Mouse (Mus musculus) B cell, adult 2 months (primary cell): ENCODE measurements around the gene Rnf141.

Experiments used
- DNase-seq, 2 experiments: peaks; one replicate each; pipeline ENCODE4 v3.0.0; 2022

The Rnf141 gene

GRCm38 (mm10) chr7:110823995-110824953, 20.0 kb downstream of the Rnf141 start:
- DNase-seq: no peak

DNA sequence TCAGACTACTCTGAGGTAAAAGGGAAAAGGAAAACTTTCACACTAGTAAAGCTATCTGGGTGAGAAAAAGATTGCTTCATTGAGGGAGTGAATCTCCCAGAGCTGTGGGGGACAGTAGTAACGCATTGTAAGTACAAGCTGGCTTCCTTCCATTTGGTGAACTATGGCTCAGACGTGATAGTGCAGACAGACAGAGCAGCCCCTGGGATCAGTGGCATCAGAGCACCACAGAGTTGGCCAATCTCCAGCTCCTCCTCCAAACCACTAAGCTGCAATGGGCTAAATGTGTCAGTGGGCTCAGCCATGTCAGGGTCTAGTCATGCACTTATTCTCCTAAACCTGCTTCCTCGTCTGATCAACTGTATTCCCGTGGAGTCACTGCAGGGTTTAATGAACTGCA, 20.7 kb downstream of the Rnf141 start:
- no peak for DNase-seq

DNA sequence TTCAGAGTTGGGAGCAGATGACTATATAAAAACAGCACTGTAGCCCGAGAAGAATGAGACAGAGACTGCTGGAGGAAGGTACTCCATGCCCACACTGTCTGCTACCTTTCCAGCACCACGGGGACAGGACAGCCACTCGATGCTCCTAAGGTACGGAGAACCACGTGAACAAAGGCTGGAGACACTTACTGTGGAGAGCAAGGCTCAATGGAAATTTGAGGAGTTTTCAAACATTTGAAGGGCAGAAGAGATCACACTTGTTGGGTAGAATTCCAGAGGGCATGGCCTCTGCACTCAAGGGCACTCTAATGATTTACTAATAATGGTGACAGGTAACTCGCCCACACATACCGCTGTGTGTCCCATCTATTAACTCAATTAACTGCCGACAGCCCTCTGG, 21.2 kb downstream of the Rnf141 start:
- DNase-seq: no peak

GRCm38 (mm10) chr7:110822055-110822454, 22.2 kb downstream of the Rnf141 start:
- DNase-seq: no peak

- no peak for DNase-seq
These were observed 22.6 kb downstream of the Rnf141 start for GRCm38 (mm10) chr7:110821653-110822052.

- no peak for DNase-seq
These were observed 23.2 kb downstream of the Rnf141 start for GRCm38 (mm10) chr7:110821068-110821467.

- DNase-seq: no peak
These were observed 25.4 kb downstream of the Rnf141 start for GRCm38 (mm10) chr7:110818787-110819350.

- no peak for DNase-seq
These were observed 26.1 kb downstream of the Rnf141 start for GRCm38 (mm10) chr7:110818206-110818605.

DNA sequence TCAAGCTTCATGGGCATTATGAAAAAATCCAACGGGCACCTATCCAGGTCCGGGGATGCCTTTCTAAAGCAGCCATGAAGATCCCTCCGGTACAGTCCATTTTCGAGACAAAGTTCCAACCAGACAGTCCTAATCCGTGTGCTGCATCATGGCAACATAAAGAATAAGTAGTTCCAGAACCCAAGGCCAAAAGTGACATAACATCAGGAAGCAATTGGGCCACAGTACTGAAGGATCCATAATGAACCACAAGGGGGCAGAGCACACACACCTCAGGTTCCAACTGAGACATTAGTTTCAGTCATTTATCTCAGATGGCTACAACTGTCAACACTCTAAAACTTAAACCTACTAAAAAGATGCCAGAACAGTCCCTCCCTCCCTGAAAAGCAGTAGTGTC, 28.2 kb downstream of the Rnf141 start:
- peak; percentile 64 to 72 for DNase-seq

- DNase-seq: no peak
These were observed 30.3 kb downstream of the Rnf141 start for GRCm38 (mm10) chr7:110813983-110814382.

DNA sequence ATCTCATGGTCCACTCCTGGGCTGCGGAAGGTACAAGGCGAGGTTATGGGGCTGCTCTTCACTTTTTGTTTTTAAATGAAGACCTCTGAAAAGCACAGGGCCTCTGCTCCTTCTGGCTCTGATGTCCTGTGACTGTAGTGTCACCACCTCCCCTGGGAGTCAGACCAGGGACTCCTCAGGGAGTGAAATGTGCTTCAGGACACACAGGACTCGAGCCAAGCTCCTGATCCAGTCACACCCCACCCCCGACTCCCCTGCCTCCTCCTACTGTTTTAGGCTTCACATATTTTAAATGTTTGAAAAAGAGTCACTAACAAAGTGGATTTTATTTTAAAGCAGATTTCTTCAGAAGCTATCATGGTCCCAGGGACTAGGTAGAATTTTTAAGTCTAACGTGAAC, 32.7 kb downstream of the Rnf141 start:
- DNase-seq: no peak

DNA sequence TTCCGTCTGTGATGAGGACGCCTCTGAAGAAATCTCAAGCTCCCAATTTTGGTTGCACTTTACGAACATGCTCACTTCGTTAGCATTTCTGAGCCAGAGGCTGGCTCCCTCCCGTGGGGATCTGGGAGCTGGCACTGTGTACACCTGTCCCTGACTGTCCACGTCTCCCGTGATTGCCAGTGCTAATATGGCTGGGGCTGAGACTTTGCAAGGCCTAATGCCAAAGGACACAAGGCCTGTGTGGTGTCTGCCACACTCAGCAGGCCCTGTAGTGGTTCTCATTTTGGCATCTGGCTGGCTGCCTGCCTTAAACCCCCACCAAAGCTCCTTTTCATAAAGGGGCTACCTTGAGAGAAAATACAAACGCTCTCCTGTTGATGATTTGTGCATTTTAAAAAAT, 33.3 kb downstream of the Rnf141 start:
- DNase-seq: no peak

- no peak for DNase-seq
These were observed 34.4 kb downstream of the Rnf141 start for GRCm38 (mm10) chr7:110809585-110810557.

DNA sequence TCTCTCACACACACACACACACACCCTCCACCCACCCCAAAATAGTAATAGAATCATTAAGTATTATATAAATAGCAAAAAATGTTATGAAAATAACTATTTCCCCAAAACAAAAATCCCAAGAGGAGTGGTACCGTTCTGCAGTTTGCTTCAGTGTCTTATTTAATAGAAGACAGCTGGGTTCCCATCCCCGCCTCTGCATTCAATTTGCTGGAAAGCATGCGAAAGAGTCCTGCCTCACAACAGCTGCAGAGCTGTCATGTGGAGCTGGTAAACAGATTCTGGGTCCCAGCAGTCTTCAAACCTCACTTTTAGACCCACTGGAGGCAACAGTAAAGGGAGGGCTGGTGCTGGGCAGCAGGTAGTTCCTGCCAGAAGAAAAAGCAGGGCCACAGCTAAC, 35.3 kb downstream of the Rnf141 start:
- DNase-seq: no peak

GRCm38 (mm10) chr7:110807460-110808030, 36.7 kb downstream of the Rnf141 start:
- DNase-seq: no peak

DNA sequence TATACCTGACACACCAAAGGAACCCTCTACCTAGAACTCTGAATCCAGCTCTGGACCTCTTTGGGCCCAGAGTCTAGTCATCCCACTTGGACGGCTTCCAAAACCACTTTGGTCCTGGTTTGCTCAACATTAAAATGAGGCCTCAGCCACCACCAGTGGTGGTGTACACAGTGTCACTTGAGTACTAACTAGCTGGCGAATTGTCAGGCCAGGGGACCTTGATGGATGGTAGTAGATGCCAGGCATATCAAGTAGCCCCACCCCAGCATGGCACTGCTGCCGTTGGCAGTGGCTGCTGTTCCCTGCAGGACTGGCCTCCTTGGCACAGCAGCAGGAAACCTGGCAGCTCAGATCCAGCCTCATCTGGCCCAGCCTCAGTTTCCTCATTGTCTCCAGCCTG, 40.0 kb downstream of the Rnf141 start:
- no peak for DNase-seq

- no peak for DNase-seq
These were observed 41.1 kb downstream of the Rnf141 start for GRCm38 (mm10) chr7:110803131-110803530.

GRCm38 (mm10) chr7:110801028-110801427, 43.2 kb downstream of the Rnf141 start:
- peak; percentile 84 to 86 for DNase-seq

DNA sequence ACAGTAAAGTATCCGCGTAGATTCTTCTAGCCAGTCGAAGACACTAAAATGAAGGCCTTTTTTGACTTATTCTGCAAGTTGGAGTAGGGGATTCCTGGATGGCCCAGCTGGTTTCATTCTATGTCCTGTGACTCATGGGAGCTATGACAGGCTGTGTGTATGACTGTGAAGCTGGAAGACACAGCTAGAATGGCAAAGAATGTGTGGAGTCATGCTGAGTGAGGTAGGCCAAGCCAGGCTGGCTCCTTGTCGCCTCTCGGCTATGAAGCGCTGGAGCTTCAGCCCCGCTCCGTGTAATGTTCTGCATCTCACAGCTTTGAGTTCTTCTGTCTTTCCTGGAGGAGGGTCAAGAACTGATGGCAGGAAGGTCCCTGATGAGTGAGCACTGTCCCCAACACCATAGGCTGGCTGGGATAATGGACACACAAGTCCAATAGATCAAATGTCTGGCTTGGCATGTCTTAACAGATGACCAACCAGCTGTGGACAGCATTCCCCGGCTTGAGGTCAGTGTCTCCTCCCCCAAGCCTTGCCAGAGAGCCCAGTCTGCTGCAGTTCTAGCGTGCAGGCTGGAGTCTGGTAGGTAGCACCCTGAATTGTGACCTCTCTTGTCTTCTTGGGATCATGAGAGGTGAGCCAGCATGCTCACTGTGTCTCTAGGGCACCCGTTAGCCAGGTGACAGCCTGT, 46.4 kb downstream of the Rnf141 start:
- no peak for DNase-seq

DNA sequence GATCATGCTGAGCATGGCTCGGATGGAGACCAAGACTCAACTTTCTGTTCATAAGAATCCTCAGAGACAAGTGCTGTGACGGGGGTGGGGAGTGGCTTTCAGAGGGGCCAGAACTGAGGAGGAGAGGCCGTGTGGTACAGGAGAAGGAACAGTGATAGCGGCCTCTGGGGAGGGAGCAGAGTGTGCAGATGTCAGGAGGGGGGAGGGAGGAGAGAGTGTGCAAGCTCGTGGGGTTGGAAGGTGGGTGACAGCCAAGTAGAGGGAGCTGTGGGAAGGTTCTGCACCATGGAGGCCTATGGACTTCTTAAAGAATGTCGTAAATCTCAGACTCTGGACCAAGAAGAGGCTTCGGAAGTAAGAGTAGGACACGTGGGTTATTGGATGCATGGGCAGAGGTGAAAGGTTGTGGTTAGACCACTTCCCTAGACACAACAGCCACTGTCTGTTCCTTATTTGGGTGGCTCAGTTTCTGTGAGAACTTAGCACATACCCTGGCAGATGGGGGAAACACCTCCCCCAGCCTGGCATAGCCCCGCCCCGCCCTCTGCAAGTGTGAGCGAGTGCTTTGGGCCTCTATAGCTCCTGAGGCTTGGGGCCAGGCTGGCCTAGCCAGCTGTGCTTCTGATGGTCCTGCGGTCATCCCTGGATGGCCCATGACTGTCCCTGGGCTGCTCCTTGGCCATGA, 47.7 kb downstream of the Rnf141 start:
- peak; percentile 85 to 90 for DNase-seq

DNA sequence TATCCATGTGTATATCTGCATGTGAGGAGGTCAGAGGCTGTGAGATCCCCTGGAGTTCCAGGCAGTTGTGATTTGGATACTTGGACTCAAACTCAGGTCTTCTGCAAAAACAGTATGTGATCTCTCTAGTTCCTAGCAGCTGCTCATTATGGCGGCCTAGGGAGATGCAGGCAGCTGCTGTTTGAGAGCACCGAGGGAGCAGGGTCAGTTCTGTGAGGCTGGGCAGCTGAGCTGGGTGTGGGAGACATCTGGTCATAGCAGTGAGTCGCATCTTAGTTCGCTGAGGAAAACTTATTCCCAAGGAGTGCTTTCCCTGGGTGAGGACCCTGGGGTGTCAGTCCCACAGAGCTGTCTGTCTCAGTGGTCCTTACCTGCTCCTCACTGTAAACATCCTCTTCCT, 49.5 kb downstream of the Rnf141 start:
- no peak for DNase-seq

DNA sequence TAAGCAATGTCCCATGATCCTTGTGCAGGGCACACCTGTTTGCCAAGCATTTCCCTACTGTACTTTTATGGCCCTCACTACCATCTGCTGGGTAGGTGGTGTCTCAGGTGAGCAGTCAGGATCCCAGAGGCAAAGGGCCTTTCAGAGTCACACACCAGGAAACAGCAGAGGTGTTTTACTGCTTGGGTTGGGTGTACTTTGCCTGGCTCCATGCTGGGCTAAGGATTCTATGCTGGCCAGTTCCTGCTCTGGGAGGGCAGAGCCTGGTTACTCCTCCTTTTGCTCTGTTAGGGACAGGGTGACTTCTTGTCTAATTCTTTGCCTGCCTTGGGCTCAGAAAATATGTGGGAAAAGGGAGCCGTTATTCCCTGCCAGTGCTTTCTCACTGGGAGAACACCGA, 51.4 kb downstream of the Rnf141 start:
- no peak for DNase-seq
